Mouse (Mus musculus) lung, adult 2 months (tissue): ENCODE data around the gene Tbcc.

Source experiments
- CTCF ChIP-seq: fragments of 200-500 bp; IDR thresholded peaks from 2 replicates; pipeline ENCODE4 v1.5.1; 2011; ENCODE audit warnings: mild to moderate bottlenecking, low read length, control low read depth; ENCODE audit not compliant: insufficient read depth
- POLR2A ChIP-seq: fragments of 200-500 bp; IDR thresholded peaks from 2 replicates; pipeline ENCODE4 v1.6.1; 2011; ENCODE audit warnings: low read depth, mild to moderate bottlenecking, control low read depth, low read length, borderline replicate concordance; ENCODE audit errors: extremely low read depth

- TF ChIP-seq CTCF (no peak), POLR2A (no peak)
Observed at GRCm38 (mm10) chr17:46864566-46865195, 25.8 kb upstream of the Tbcc start.
